Mouse (Mus musculus) spleen, adult 2 months (tissue): ENCODE data around the gene Gnaq.

Source experiments
- CTCF ChIP-seq: fragments of 200-500 bp; IDR thresholded peaks from 2 replicates; pipeline ENCODE4 v1.5.1; 2011; ENCODE audit warnings: mild to moderate bottlenecking, inconsistent platforms; ENCODE audit not compliant: insufficient read depth, insufficient read length, insufficient replicate concordance; ENCODE audit errors: extremely low read depth
- POLR2A ChIP-seq: fragments of 200-500 bp; IDR thresholded peaks from 2 replicates; pipeline ENCODE4 v1.6.1; 2011; ENCODE audit warnings: low read depth, low read length, inconsistent platforms

DNA sequence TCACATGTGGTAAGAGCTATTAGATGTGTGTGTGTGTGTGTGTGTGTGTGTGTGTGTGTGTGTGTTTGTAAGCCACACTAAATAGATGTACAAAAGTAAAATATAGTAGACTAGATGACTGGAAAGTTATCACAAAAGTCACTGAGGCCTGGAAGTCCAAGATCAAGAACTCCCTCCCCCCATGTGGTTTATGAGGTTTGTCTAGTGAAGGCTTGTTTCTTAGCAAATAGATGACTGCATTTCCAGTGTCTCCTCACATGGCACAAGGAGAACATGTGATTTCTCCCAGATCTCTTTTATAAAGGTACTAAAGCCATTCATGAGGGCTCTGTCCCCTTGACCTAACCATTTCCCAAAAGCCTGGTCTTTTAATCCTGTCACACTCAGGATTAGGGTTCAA, 46.5 kb upstream of the Gnaq start:
- TF ChIP-seq CTCF = no peak
- TF ChIP-seq POLR2A = no peak
